Mouse (Mus musculus): ENCODE data around the gene Gm2174. TPM values are rescaled to one million over a fixed set of nuclear protein-coding genes. Genes with fewer than 3 reads are reported as not detected.

Gene Gm2174
- 1.0 TPM in 1 of 2 replicates, not detected in the other for polyA plus RNA-seq (2016; fragmentation: Nextera tagmentation; extraction: Ambion mirVana)

GRCm38 (mm10) chrX:56447524-56448015 lies at the start of gene Gm2174:
TSS of gene Gm2174 (plus strand) at chrX:56447965.
- peak within 1 kb of the TSS; percentile 92 for H3K27ac ChIP-seq
- no peak for ATAC-seq
- 27% methylated on average over 4 of the region's 4 CpGs for WGBS (ENCODE audit: insufficient replicate concordance)
- peak within 1 kb of the TSS; percentile 52 for H3K4me2 ChIP-seq
- H3K4me3 ChIP-seq, result no peak within 1 kb of the TSS
- H3K4me1 ChIP-seq, result peaks cover 44% of the 10 kb centered on the region
- H3K36me3 ChIP-seq, result no peaks in the 10 kb centered on the region
- no peaks in the 10 kb centered on the region for H3K9me3 ChIP-seq (replicated peaks)
- peak within 1 kb of the TSS; percentile 56 for H3K9ac ChIP-seq
- H3K27me3 ChIP-seq (replicated peaks), result no peaks in the 10 kb centered on the region

GRCm38 (mm10) chrX:56404646-56405045 lies 43.1 kb upstream of the Gm2174 start:
- Histone ChIP-seq H3K36me3 (no peaks in the 10 kb centered on the region), H3K27ac (no peak overlapping the region), H3K9me3 (replicated peaks) (no peaks in the 10 kb centered on the region), H3K4me3 (no peak overlapping the region), H3K27me3 (replicated peaks) (no peaks in the 10 kb centered on the region), H3K4me2 (no peak overlapping the region), H3K9ac (no peak overlapping the region), H3K4me1 (no peaks in the 10 kb centered on the region)
- WGBS (ENCODE audit: insufficient replicate concordance), result 23% methylated on average over 2 of the region's 2 CpGs
- no peak for ATAC-seq

- no peak for ATAC-seq
- 29% methylated on average over 1 of the region's 1 CpGs for WGBS (ENCODE audit: insufficient replicate concordance)
- H3K4me3 ChIP-seq, result no peak overlapping the region
Measured at GRCm38 (mm10) chrX:56405482-56405881, 42.3 kb upstream of the Gm2174 start.

GRCm38 (mm10) chrX:56406128-56406527 lies 41.6 kb upstream of the Gm2174 start:
- Histone ChIP-seq H3K27ac (no peak overlapping the region), H3K36me3 (no peaks in the 10 kb centered on the region), H3K27me3 (replicated peaks) (no peaks in the 10 kb centered on the region), H3K9ac (no peak overlapping the region), H3K4me1 (no peaks in the 10 kb centered on the region), H3K4me2 (no peak overlapping the region), H3K4me3 (no peak overlapping the region), H3K9me3 (replicated peaks) (no peaks in the 10 kb centered on the region)
- ATAC-seq, result no peak
- WGBS (ENCODE audit: insufficient replicate concordance), result 28% methylated on average over 5 of the region's 5 CpGs

More at GRCm38 (mm10) chrX:56405482-56405881, 42.3 kb upstream of the Gm2174 start:
- Histone ChIP-seq H3K36me3 (no peaks in the 10 kb centered on the region), H3K9me3 (replicated peaks) (no peaks in the 10 kb centered on the region), H3K27ac (no peak overlapping the region), H3K27me3 (replicated peaks) (no peaks in the 10 kb centered on the region), H3K4me2 (no peak overlapping the region), H3K9ac (no peak overlapping the region), H3K4me1 (no peaks in the 10 kb centered on the region)

- Histone ChIP-seq H3K27me3 (replicated peaks) (no peaks in the 10 kb centered on the region), H3K27ac (no peak overlapping the region), H3K4me2 (no peak overlapping the region), H3K9me3 (replicated peaks) (no peaks in the 10 kb centered on the region), H3K36me3 (no peaks in the 10 kb centered on the region), H3K4me1 (no peaks in the 10 kb centered on the region), H3K4me3 (no peak overlapping the region), H3K9ac (no peak overlapping the region)
- ATAC-seq, result no peak
- 38% methylated on average over 3 of the region's 3 CpGs for WGBS (ENCODE audit: insufficient replicate concordance)
Measured at GRCm38 (mm10) chrX:56416277-56416676, 31.5 kb upstream of the Gm2174 start.

- no peak overlapping the region for H3K4me2 ChIP-seq
- H3K36me3 ChIP-seq, result no peaks in the 10 kb centered on the region
- H3K4me3 ChIP-seq, result no peak overlapping the region
- H3K9me3 ChIP-seq (replicated peaks), result no peaks in the 10 kb centered on the region
- H3K27ac ChIP-seq, result no peak overlapping the region
- no peaks in the 10 kb centered on the region for H3K4me1 ChIP-seq
- 56% methylated on average over 4 of the region's 4 CpGs for WGBS (ENCODE audit: insufficient replicate concordance)
- no peak overlapping the region for H3K9ac ChIP-seq
- H3K27me3 ChIP-seq (replicated peaks), result no peaks in the 10 kb centered on the region
- no peak for ATAC-seq
Measured at GRCm38 (mm10) chrX:56417541-56417940, 30.2 kb upstream of the Gm2174 start.

GRCm38 (mm10) chrX:56430601-56431000 lies 17.2 kb upstream of the Gm2174 start:
- 40% methylated on average over 2 of the region's 2 CpGs for WGBS (ENCODE audit: insufficient replicate concordance)
- Histone ChIP-seq H3K36me3 (no peaks in the 10 kb centered on the region), H3K4me1 (0 out of 2 replicates have a peak, but pooled peaks cover 2% of the 10 kb centered on the region), H3K4me2 (no peak overlapping the region), H3K27ac (no peak overlapping the region), H3K4me3 (no peak overlapping the region), H3K9me3 (replicated peaks) (no peaks in the 10 kb centered on the region), H3K27me3 (replicated peaks) (no peaks in the 10 kb centered on the region), H3K9ac (no peak overlapping the region)
- no peak for ATAC-seq

- H3K4me2 ChIP-seq, result 0 out of 2 replicates have a peak overlapping the region, but pooled peaks have one; percentile 15
- peak overlapping the region; percentile 36; the same call in 1 of the 2 replicates for H3K27ac ChIP-seq
Measured at GRCm38 (mm10) chrX:56435758-56436283, 11.9 kb upstream of the Gm2174 start.

GRCm38 (mm10) chrX:56446487-56447428 lies 1.0 kb upstream of the Gm2174 start:
- peak; percentile 98 for ATAC-seq
- 31% methylated on average over 11 of the region's 11 CpGs for WGBS (ENCODE audit: insufficient replicate concordance)
- H3K27ac ChIP-seq, result peak overlapping the region; percentile 92
- H3K4me1 ChIP-seq, result peaks cover 44% of the 10 kb centered on the region
- H3K4me2 ChIP-seq, result peak overlapping the region; percentile 52
- H3K4me3 ChIP-seq, result no peak overlapping the region
- H3K9me3 ChIP-seq (replicated peaks), result no peaks in the 10 kb centered on the region
- H3K27me3 ChIP-seq (replicated peaks), result no peaks in the 10 kb centered on the region
- H3K36me3 ChIP-seq, result no peaks in the 10 kb centered on the region
- peak overlapping the region; percentile 56 for H3K9ac ChIP-seq

More at GRCm38 (mm10) chrX:56435758-56436283, 11.9 kb upstream of the Gm2174 start:
- H3K9ac ChIP-seq, result no peak overlapping the region
- no peaks in the 10 kb centered on the region for H3K36me3 ChIP-seq
- peaks cover 10% of the 10 kb centered on the region for H3K4me1 ChIP-seq
- no peak overlapping the region for H3K4me3 ChIP-seq
- 20% methylated on average over 7 of the region's 7 CpGs for WGBS (ENCODE audit: insufficient replicate concordance)
- no peaks in the 10 kb centered on the region for H3K9me3 ChIP-seq (replicated peaks)
- peak; percentile 65; the same call in 1 of the 2 replicates for ATAC-seq
- H3K27me3 ChIP-seq (replicated peaks), result no peaks in the 10 kb centered on the region

- Histone ChIP-seq H3K4me1 (peaks cover 20% of the 10 kb centered on the region; the same call in 1 of the 2 replicates), H3K9ac (peak within 1 kb of the TSS; percentile 87), H3K36me3 (peaks cover 4% of the 10 kb centered on the region), H3K4me3 (peak within 1 kb of the TSS; percentile 77), H3K9me3 (replicated peaks) (no peaks in the 10 kb centered on the region), H3K4me2 (peak within 1 kb of the TSS; percentile 72), H3K27me3 (replicated peaks) (no peaks in the 10 kb centered on the region), H3K27ac (peak within 1 kb of the TSS; percentile 96)
- WGBS (ENCODE audit: insufficient replicate concordance), result 15% methylated on average over 22 of the region's 22 CpGs
- peak; percentile 81 for ATAC-seq
Measured at GRCm38 (mm10) chrX:56454671-56455371, 7.1 kb downstream of the Gm2174 start, which contains the start of gene Ints6l. TSS of gene Ints6l (plus strand) at chrX:56454857.

- Histone ChIP-seq H3K27me3 (replicated peaks) (no peaks in the 10 kb centered on the region), H3K36me3 (peaks cover 12% of the 10 kb centered on the region), H3K9me3 (replicated peaks) (no peaks in the 10 kb centered on the region), H3K9ac (peak overlapping the region; percentile 87), H3K4me1 (peaks cover 26% of the 10 kb centered on the region; the same call in 1 of the 2 replicates), H3K4me2 (peak overlapping the region; percentile 72), H3K4me3 (peak overlapping the region; percentile 77), H3K27ac (peak overlapping the region; percentile 96)
- ATAC-seq, result peak; percentile 91
- WGBS (ENCODE audit: insufficient replicate concordance), result 9% methylated on average over 45 of the region's 65 CpGs
Measured at GRCm38 (mm10) chrX:56455372-56456246, 7.8 kb downstream of the Gm2174 start.
